Mouse (Mus musculus): ENCODE measurements around the gene Olfr110.
"Not testable (repeated sequence)": the region's sequence is repeated elsewhere in the genome, so short reads cannot be mapped to it uniquely, and the experiment has no call there.

Olfr110 gene

DNA sequence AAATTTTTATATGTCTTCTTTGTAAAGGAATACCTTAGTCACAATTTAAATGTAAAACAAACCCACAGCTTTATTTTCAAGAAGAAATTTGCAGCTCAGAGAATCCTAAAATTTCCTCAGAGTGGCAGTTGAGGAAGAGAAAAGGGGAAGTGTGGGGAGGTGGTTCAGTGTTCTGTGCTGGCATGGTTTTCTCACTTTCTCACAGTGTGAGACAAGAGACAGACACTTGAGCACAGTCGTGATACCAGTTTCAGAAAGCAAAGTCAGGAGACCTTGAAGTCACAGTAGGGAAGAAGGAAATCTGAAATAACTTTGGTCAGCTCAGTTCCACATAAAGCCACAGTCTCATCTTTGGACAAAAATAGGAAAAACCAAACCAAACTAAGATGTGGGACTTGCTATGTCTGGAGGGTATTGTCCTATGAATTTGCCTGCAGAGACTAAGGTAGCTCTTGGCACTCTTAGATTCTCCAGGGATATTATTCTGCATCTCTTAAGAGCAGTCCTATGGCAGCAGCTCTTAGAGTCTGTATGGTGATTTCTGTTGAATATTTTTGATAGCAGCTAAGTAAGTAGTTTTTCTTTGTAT lies at the start of gene Olfr110:
Gene Olfr110, plus strand, starts transcription at position 539 of the 589 bp plus-strand sequence.
- no peak for DNase-seq (ENCODE audit: low spot score in 2 of 2)

DNA sequence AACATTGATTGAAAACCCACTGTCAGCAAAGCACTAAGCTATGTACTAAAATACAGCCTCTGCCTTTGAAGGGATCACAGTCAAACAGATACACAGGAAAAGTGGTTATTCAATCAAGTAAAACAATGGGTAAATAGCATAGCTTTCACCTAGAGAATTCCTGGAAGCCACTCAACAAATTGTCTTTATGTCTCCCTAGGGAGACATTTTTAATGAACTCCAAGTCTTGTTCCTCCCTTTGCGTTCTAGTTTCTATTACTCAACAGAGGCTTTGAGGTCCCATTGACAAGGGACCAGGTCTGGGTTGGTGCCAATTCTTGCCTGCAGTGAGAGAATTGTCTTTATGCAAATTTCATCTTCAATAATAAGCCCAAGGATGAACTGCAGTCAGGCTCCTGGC lies 47.1 kb upstream of the Olfr110 start, which contains the start of gene Olfr108:
Gene Olfr108, plus strand, starts transcription at position 301 of the 400 bp plus-strand sequence.
- DNase-seq (ENCODE audit: low spot score in 2 of 2) = no peak

DNA sequence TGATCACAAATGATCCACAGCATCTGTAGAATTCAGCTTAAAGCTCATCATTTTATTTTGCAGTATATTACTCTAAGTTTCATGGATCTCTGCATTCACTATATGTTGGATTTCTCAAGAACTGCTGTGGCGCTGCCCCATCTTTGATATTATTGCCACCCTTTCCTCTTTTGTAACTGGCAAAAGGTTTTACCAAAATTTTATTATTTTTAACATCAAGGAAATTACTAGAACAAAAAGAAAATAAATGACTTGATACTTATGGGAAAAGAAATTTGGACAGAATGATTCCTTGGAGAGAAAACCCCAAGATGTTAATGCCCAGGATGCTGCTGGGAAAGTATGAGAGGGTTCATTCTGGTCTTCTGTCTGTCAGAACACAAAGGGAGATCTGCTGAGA lies 33.7 kb upstream of the Olfr110 start, which contains the start of gene Olfr109:
Gene Olfr109, plus strand, starts transcription at position 301 of the 400 bp plus-strand sequence.
- no peak for DNase-seq (ENCODE audit: low spot score in 2 of 2)

DNA sequence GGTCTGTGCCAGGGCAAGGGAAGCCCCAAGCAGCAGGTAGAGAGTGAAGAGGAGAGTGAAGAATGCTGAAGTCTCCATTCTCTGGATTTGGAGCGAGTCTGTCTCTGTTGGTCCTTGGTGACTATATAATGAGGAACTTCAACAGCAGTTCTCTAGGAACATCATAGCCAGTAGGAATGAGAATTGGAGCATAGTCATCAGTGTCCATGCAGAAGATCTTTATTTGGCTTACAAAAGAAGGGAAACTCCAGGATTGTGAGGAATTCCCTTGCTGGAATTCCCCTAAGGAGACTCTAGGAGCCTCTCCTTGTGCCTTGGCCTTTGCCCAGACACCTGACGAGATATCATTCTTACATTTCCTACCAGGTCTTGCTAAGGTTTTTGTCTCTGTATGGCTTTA lies 8.8 kb upstream of the Olfr110 start, which contains the start of gene H2-M2:
Gene H2-M2, minus strand, starts transcription at position 101 of the 400 bp plus-strand sequence.
- DNase-seq (ENCODE audit: low spot score in 2 of 2) = no peak

DNA sequence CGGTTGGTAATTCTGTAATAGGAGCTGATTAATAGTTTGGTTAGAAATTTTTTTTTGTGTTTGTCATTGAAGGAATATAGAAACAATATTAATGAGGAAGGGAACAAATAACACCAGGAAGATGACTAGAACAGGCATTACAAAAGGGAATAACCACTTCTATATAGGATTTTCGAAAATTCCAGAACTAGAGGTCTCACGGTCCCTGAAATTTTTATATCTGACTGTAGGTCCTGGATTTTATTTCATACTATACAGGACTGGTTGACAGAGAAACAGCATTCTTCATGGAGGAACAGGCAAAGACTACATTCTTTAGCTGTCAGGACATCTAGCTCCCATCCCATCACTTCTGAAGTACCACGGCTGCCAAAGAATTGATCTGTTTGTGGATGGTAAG lies 15.5 kb downstream of the Olfr110 start, which contains the start of gene Olfr111:
Gene Olfr111, plus strand, starts transcription at position 301 of the 400 bp plus-strand sequence.
- no peak for DNase-seq (ENCODE audit: low spot score in 2 of 2)

DNA sequence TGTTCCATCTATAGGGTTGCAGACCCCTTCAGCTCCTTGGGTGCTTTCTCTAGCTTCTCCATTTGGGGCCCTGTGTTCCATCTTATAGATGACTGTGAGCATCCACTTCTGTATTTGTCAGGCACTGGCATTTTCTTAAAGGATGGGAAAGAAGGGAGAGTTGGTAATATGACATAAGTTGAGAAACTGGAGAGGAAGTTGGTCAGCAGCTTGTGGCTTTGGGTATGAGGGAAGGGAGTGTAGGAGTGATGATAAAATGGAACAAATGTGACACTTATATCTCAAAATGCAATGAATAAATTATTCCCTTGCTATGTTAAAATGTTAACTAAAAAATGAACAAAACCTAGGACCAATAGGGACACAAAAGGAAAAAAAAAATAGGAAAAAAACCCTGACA lies 32.3 kb downstream of the Olfr110 start:
- DNase-seq (ENCODE audit: low spot score in 2 of 2) = not testable (repeated sequence)

DNA sequence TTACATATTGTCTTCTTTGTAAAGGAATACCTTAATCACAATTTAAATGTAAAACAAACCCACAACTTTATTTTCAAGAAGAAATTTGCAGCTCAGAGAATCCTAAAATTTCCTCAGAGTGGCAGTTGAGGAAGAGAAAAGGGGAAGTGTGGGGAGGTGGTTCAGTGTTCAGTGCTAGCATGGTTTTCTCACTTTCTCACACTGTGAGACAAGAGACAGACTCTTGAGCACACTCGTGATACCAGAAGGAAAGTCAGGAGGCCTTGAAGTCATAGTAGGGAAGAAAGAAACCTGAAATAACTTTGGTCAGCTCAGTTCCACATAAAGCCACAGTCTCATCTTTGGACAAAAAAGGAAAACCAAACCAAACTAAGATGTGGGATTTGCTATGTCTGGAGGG lies 33.2 kb downstream of the Olfr110 start:
- DNase-seq (ENCODE audit: low spot score in 2 of 2) = not testable (repeated sequence)

DNA sequence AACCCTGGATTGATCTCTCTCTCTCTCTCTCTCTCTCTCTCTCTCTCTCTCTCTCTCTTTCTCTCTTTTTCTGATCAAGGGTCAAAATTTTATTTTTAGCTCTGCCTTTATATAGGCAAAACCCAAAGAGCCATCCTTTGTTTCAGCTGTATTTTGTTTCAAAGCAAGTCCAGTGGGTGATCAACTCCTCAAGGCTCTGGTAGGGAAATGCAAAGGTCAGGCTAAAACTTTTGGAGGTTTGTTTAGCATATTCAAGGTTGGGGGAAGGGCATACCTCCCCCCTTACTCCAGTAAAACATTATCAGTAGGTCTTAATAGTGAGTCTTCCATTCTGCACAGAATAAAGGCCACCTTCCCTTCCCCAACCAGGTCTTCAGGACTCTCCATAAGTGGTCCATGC lies 42.9 kb downstream of the Olfr110 start:
- DNase-seq (ENCODE audit: low spot score in 2 of 2) = no peak

DNA sequence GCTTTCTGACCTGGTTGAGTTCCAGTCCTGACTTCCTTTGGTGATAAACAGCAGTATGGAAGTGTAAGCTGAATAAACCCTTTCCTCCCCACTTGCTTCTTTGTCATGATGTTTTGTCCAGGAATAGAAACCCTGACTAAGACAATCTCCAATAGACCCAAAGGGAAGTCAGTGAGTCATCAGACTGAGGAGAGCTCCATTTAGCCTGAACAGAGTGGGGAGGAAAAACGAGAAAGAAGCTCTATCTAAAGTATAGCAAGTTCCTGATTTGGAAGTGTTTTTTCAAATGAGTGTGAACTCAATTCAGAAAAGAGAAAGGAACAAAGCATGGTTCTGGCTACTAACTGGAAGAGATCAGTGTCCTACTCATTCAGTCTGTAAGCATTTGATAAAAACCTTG lies 46.1 kb downstream of the Olfr110 start:
- not testable (repeated sequence) for DNase-seq (ENCODE audit: low spot score in 2 of 2)

DNA sequence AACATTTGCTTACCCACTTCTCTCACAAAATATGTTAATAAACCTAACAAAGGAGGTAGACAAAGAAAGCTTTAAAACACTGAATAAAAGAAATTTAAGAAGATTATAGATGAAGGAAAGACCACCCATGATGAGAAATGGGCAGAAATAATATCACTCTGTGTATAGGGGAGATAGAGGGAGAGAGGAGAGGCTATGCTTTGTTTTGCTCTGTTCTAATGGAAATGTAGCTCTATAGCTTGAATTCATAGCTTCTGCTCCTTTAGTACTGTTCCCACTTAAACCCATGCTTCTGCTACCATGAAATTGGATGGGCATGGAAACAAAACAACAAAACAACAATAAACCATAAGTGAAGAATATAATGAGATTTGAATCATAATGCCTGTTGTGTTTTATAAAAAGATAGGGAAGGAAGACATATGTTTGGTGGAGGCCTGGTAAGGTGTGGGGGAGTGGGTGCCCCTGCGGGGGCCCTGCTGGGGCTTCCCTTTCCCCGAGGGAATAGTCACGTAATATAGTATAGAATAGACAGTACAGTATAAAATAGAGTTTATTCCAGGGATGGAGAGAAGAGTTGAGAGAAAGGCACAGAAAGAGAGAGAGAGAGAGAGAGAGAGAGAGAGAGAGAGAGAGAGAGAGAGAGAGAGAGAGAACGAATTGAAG lies 49.3 kb downstream of the Olfr110 start:
- no peak for DNase-seq (ENCODE audit: low spot score in 2 of 2)

DNA sequence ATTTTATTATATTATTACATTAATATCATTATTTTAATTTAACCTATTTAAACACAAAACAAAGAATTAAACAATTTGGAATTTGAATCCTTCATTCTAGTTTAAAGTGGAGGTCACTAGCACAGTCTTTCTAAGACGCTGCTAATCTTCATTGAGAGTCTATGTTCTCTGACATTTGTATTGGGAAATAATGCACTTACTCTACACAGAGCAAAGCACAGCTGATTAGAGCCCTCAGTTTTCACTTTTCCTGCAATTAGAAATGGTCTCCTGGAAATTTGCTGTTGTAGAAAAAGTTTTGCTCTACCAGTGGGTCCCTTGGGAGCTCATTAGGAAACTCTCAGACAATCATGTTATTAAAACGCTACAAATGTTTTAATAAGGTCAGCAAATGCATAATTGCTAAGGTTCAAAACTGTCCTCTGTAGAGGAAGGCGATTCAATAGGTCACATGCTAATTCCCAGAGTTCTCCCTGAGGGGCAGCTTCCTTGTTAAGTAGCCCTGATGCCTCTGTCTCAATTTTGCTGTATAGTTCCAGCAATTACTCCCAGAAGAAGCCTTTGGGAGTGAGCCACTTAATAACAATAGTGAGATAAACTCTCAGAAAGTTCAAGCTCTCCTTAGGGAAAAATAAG lies 51.6 kb downstream of the Olfr110 start:
- no peak for DNase-seq (ENCODE audit: low spot score in 2 of 2)

Measured in spleen, postnatal 14 days (tissue).